Mouse (Mus musculus): ENCODE results near the gene Lgmn. TPM values are rescaled to one million over a fixed set of nuclear protein-coding genes. Genes with fewer than 3 reads are reported as not detected.

The Lgmn gene
- polyA plus RNA-seq, 1 experiment from 2014 or later: 112 TPM

DNA sequence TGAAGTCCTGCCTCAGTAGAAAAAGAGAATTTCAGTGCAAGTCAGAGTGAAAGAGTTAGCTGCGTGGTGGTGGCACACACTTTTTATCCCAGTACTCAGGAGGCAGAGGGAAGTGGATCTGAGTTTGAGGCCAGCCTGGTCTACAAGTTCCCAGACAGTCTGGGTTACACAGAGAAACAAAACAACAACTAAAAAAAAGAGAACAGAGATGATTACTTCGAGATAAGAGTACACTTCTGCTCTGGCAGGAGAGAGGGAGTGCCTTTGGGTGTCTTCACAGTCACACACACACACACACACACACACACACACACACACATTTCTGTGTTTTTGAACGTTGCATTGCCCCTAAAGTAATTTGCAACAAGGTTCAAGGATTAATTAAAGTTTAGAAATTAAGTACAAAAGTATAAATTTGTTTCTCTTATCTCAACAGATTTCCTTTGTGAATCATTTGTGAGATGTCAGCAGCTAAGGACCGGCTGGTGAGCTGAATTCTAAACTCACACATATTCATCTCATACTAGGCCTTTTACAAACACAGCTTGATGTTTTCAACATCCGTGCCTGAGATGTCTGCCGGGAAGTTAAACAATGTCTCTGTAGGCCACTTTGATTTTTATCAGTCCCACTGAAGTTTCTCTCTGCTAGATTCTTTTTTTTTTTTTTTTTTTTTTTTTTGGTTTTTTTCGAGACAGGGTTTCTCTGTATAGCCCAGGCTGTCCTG lies 17.0 kb upstream of the Lgmn start:
- H3K4me2 ChIP-seq (replicated peaks): no peak overlapping the region
- no peak overlapping the region for H3K9ac ChIP-seq
- 76% methylated on average over 7 of the region's 7 CpGs for whole genome bisulfite sequencing
- no peak overlapping the region for H3K27ac ChIP-seq
- H3K9me3 ChIP-seq (ENCODE audit: control insufficient read depth, low read length): no peaks in the 10 kb centered on the region
- H3K27me3 ChIP-seq (ENCODE audit: control insufficient read depth, insufficient read depth, low read length): no peaks in the 10 kb centered on the region
- H3K36me3 ChIP-seq (replicated peaks; ENCODE audit: control insufficient read depth, insufficient read depth): no peaks in the 10 kb centered on the region
- ATAC-seq (ENCODE audit: low FRiP score) (no peak), DNase-seq (ENCODE audit: low spot score) (no peak)
- no peaks in the 10 kb centered on the region for H3K4me1 ChIP-seq (replicated peaks; ENCODE audit: control insufficient read depth, insufficient read depth, low read length)
- no peak overlapping the region for H3K4me3 ChIP-seq (replicated peaks; ENCODE audit: low read length)

DNA sequence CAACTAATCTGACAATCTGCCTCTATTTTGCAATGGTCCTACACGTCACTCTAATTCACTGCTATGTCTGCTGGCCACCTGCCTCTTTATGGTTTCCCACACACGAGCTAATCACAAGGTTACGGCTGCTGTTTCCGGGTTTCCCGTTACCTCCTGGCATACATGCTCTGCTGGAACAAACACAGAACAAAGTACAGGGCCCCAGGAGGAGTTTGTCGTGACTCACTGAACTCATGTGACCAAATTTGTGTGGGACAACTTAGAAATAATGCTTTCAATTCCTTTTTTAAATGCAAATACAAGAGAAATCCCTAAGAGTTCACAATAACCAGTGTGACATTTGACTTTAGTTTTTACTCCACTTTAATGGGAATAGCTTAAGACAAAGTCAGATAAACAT lies 14.0 kb upstream of the Lgmn start:
- 56% methylated on average over 6 of the region's 6 CpGs for WGBS
- Histone ChIP-seq H3K27ac (no peak overlapping the region), H3K4me3 (replicated peaks; ENCODE audit: low read length) (no peak overlapping the region), H3K4me2 (replicated peaks) (no peak overlapping the region), H3K9ac (no peak overlapping the region), H3K4me1 (replicated peaks; ENCODE audit: control insufficient read depth, insufficient read depth, low read length) (no peaks in the 10 kb centered on the region), H3K27me3 (ENCODE audit: control insufficient read depth, insufficient read depth, low read length) (no peaks in the 10 kb centered on the region), H3K9me3 (ENCODE audit: control insufficient read depth, low read length) (no peaks in the 10 kb centered on the region), H3K36me3 (replicated peaks; ENCODE audit: control insufficient read depth, insufficient read depth) (no peaks in the 10 kb centered on the region)
- ATAC-seq (ENCODE audit: low FRiP score) (no peak), DNase-seq (ENCODE audit: low spot score) (no peak)

DNA sequence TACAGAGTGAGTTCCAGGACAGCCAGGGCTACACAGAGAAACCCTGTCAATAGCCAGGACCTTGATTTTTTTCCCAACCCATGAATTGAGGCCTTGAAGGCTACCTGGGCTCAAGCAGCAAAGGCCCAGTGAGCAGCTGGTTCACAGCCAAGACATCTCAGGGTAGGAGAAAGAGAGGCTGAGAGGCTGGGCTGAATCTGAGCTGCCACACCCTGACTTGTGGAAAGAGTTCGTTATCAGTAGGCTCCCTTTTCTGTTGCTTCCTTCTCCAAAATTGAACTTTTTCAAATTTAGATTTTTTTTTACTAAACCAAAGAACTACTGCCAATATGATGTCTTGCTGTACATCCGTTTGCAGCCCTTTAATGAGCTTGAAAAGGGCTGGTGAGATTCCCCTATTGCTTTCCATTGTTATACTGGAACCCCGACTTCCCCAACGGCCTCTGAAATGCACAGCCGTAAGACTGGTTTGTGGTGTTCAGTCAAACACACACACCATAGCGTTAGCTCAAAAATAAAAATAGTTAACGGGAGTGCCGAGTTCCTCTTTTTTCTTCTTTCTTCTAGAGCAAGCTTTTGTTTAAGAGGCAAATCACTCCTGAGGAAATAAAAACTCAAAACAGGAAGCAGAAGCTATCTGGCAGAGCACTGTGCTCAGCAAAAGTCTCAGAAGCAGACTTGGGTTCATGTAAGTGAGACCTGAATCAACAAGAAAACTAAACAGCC lies 11.7 kb upstream of the Lgmn start:
- Histone ChIP-seq H3K36me3 (replicated peaks; ENCODE audit: control insufficient read depth, insufficient read depth) (no peaks in the 10 kb centered on the region), H3K4me2 (replicated peaks) (no peak overlapping the region), H3K4me3 (replicated peaks; ENCODE audit: low read length) (no peak overlapping the region), H3K9ac (no peak overlapping the region), H3K27me3 (ENCODE audit: control insufficient read depth, insufficient read depth, low read length) (no peaks in the 10 kb centered on the region), H3K9me3 (ENCODE audit: control insufficient read depth, low read length) (no peaks in the 10 kb centered on the region), H3K27ac (no peak overlapping the region), H3K4me1 (replicated peaks; ENCODE audit: control insufficient read depth, insufficient read depth, low read length) (no peaks in the 10 kb centered on the region)
- ATAC-seq (ENCODE audit: low FRiP score): no peak
- 78% methylated on average over 8 of the region's 8 CpGs for WGBS
- no peak for DNase-seq (ENCODE audit: low spot score)

DNA sequence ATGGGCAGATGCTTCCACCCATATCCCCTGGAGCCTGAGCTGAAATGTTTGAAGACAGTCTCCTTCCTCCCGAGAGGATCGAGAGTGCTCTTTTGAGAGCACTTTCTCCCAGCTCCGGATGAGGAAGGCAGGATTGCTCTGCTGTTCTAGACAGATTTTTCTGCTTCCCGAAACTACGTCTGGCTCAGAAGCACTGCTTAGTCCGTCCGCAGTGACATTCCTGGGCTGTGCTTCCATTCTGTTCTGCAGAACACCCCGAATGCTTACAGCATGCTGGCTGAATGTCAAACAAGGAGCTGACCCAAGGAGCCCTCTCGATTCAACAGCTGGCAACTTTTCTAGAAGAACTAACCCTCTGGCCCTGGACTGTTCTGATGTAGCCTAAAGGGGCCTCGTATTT lies 10.8 kb upstream of the Lgmn start:
- no peaks in the 10 kb centered on the region for H3K36me3 ChIP-seq (replicated peaks; ENCODE audit: control insufficient read depth, insufficient read depth)
- H3K27ac ChIP-seq: no peak overlapping the region
- ATAC-seq (ENCODE audit: low FRiP score) (no peak), DNase-seq (ENCODE audit: low spot score) (no peak)
- no peaks in the 10 kb centered on the region for H3K27me3 ChIP-seq (ENCODE audit: control insufficient read depth, insufficient read depth, low read length)
- no peaks in the 10 kb centered on the region for H3K4me1 ChIP-seq (replicated peaks; ENCODE audit: control insufficient read depth, insufficient read depth, low read length)
- H3K4me3 ChIP-seq (replicated peaks; ENCODE audit: low read length): no peak overlapping the region
- H3K9me3 ChIP-seq (ENCODE audit: control insufficient read depth, low read length): no peaks in the 10 kb centered on the region
- 69% methylated on average over 10 of the region's 10 CpGs for WGBS
- H3K4me2 ChIP-seq (replicated peaks): no peak overlapping the region
- H3K9ac ChIP-seq: no peak overlapping the region

DNA sequence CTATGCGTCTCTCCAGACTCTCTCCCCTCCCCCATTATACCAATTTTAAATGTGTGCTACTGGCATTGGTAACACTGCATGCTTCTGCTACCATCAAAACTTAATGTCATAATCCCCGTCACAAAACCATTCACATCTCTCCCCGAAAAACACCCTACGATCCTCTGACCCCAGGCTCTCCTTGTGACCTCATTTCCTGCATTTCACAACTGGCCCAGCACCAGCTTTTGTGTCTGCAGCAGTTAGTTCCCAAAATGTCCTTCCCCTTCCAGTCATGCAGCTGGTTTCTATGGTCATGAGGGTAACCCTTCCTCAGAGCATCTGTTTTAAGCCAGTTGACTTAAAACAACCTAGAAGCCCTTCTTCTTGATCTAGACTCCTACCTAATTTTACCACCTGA lies 5.8 kb upstream of the Lgmn start:
- DNase-seq (ENCODE audit: low spot score) (no peak), ATAC-seq (ENCODE audit: low FRiP score) (no peak)
- no peaks in the 10 kb centered on the region for H3K9me3 ChIP-seq (ENCODE audit: control insufficient read depth, low read length)
- H3K4me3 ChIP-seq (replicated peaks; ENCODE audit: low read length): no peak overlapping the region
- 84% methylated on average over 4 of the region's 4 CpGs for WGBS
- no peak overlapping the region for H3K9ac ChIP-seq
- H3K27ac ChIP-seq: no peak overlapping the region
- no peaks in the 10 kb centered on the region for H3K27me3 ChIP-seq (ENCODE audit: control insufficient read depth, insufficient read depth, low read length)
- H3K36me3 ChIP-seq (replicated peaks; ENCODE audit: control insufficient read depth, insufficient read depth): no peaks in the 10 kb centered on the region
- H3K4me2 ChIP-seq (replicated peaks): no peak overlapping the region
- H3K4me1 ChIP-seq (replicated peaks; ENCODE audit: control insufficient read depth, insufficient read depth, low read length): no peaks in the 10 kb centered on the region

DNA sequence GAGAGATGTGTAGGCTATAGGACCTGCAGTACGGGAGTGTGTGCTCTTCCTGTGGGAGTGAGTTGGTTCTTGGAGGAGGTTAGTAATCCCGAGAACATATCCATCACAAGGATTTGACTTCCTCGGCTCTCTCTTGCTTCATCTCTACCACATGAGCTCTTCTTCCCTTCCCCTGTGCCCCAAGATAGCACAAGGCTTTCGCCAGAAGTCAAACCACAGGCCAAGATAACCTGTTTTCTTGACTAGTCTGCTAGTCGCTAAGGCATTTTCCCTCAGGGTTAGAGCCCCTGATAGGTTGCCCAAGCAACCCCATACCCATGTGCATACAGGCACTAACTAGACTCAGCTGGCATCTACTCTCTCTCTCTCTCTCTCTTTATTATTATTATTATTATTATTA lies 4.1 kb upstream of the Lgmn start:
- H3K36me3 ChIP-seq (replicated peaks; ENCODE audit: control insufficient read depth, insufficient read depth): no peaks in the 10 kb centered on the region
- peaks cover 4% of the 10 kb centered on the region for H3K4me1 ChIP-seq (replicated peaks; ENCODE audit: control insufficient read depth, insufficient read depth, low read length)
- H3K4me3 ChIP-seq (replicated peaks; ENCODE audit: low read length): no peak overlapping the region
- no peaks in the 10 kb centered on the region for H3K9me3 ChIP-seq (ENCODE audit: control insufficient read depth, low read length)
- no peak overlapping the region for H3K4me2 ChIP-seq (replicated peaks)
- no peak overlapping the region for H3K9ac ChIP-seq
- DNase-seq (ENCODE audit: low spot score): no peak
- no peaks in the 10 kb centered on the region for H3K27me3 ChIP-seq (ENCODE audit: control insufficient read depth, insufficient read depth, low read length)
- WGBS: 84% methylated on average over 5 of the region's 5 CpGs
- H3K27ac ChIP-seq: no peak overlapping the region
- ATAC-seq (ENCODE audit: low FRiP score): no peak

DNA sequence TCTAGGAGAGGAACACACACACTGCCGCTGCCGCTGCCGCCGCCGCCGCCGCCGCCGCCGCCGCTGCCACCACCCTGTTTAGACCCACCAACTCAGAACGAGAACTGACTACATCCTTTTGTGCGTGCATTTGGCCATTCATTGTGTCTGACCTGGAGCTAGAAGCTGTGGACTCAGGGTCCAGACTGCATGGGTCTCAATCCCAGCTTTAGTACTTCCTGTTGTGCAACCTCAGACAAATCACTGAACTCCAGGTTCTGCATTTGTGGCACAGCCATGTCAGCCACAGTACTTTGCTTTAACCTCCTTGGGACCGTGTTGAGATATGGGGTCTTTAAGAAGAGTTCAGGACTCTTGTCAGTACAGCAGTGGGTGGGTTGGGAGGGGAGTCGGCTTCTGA lies 3.0 kb upstream of the Lgmn start:
- H3K4me1 ChIP-seq (replicated peaks; ENCODE audit: control insufficient read depth, insufficient read depth, low read length): peaks cover 13% of the 10 kb centered on the region
- H3K4me3 ChIP-seq (replicated peaks; ENCODE audit: low read length): no peak overlapping the region
- H3K4me2 ChIP-seq (replicated peaks): no peak overlapping the region
- ATAC-seq (ENCODE audit: low FRiP score) (no peak), DNase-seq (ENCODE audit: low spot score) (no peak)
- H3K9me3 ChIP-seq (ENCODE audit: control insufficient read depth, low read length): no peaks in the 10 kb centered on the region
- H3K27ac ChIP-seq: no peak overlapping the region
- no peak overlapping the region for H3K9ac ChIP-seq
- H3K27me3 ChIP-seq (ENCODE audit: control insufficient read depth, insufficient read depth, low read length): no peaks in the 10 kb centered on the region
- WGBS: 94% methylated on average over 15 of the region's 15 CpGs
- no peaks in the 10 kb centered on the region for H3K36me3 ChIP-seq (replicated peaks; ENCODE audit: control insufficient read depth, insufficient read depth)

DNA sequence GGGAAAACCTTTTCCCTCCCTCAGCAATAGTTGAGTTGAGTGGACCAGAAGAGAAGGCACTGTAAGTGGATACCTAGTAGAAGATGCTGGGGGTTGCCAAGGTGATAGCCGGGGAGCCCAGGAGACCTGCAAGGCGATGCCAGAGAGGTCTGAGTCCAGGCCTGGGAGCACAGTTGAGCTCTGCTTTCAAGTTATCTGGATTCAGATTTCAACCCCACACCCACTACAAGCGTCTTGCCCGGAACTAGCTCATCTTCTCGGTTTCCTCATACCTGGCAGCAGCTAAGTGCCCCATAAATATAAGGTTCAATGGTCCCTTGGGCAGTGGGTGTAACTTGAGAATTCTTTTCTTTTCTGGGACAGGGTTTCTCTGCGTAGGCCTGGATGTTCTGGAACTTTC lies 1.5 kb upstream of the Lgmn start:
- H3K4me2 ChIP-seq (replicated peaks): no peak overlapping the region
- no peak overlapping the region for H3K9ac ChIP-seq
- H3K36me3 ChIP-seq (replicated peaks; ENCODE audit: control insufficient read depth, insufficient read depth): no peaks in the 10 kb centered on the region
- no peaks in the 10 kb centered on the region for H3K27me3 ChIP-seq (ENCODE audit: control insufficient read depth, insufficient read depth, low read length)
- H3K4me1 ChIP-seq (replicated peaks; ENCODE audit: control insufficient read depth, insufficient read depth, low read length): peaks cover 13% of the 10 kb centered on the region
- H3K4me3 ChIP-seq (replicated peaks; ENCODE audit: low read length): no peak overlapping the region
- no peak overlapping the region for H3K27ac ChIP-seq
- 97% methylated on average over 6 of the region's 6 CpGs for WGBS
- H3K9me3 ChIP-seq (ENCODE audit: control insufficient read depth, low read length): no peaks in the 10 kb centered on the region
- ATAC-seq (ENCODE audit: low FRiP score) (no peak), DNase-seq (ENCODE audit: low spot score) (no peak)

DNA sequence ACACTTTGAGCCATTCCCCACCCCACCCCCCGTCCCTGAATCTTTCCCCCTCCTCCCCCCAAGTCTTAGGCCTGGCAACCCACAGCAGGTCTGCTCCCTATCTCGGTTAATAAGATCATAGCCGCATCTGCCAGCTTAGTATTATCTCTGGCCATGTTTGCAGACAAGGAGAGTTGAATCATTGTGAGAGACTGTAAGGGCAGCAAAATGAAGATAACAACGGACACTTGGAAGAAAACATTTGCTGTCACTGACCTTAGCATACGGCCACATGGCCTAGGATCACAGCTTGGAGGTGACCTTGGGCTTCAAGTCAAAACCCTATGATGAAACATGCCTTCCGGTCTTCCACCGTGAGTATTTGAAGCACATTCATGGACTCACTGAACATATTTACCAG lies 938 bp upstream of the Lgmn start:
- no peak overlapping the region for H3K9ac ChIP-seq
- no peaks in the 10 kb centered on the region for H3K27me3 ChIP-seq (ENCODE audit: control insufficient read depth, insufficient read depth, low read length)
- no peaks in the 10 kb centered on the region for H3K9me3 ChIP-seq (ENCODE audit: control insufficient read depth, low read length)
- no peak overlapping the region for H3K27ac ChIP-seq
- WGBS: 93% methylated on average over 7 of the region's 7 CpGs
- H3K36me3 ChIP-seq (replicated peaks; ENCODE audit: control insufficient read depth, insufficient read depth): no peaks in the 10 kb centered on the region
- DNase-seq (ENCODE audit: low spot score) (no peak), ATAC-seq (ENCODE audit: low FRiP score) (no peak)
- H3K4me2 ChIP-seq (replicated peaks): no peak overlapping the region
- H3K4me3 ChIP-seq (replicated peaks; ENCODE audit: low read length): no peak overlapping the region
- H3K4me1 ChIP-seq (replicated peaks; ENCODE audit: control insufficient read depth, insufficient read depth, low read length): peaks cover 13% of the 10 kb centered on the region
